ENCODE assay signal across 13 mouse cellular contexts in genomic region chr13:64050895-64051294, GRCm38 (mm10). TPM values are rescaled to one million over a fixed set of nuclear protein-coding genes. Genes with fewer than 3 reads are reported as not detected.
A peak's percentile ranks its signal among the peaks of the same experiment; 100 is the strongest.
DNase-seq lines count a peak whose midpoint lies in the region; ATAC-seq and TF ChIP-seq lines count a peak whose summit lies in the region.
"Had no signal": no experiment of that assay in that cellular context is flagged by ENCODE, and none has a peak within 500 bp of the region (broad histone marks: within the 10 kb centered on the region; RNA-seq: fewer than 3 reads in every experiment).

No protein-coding gene starts in this region.

- H3K4me3 ChIP-seq in forebrain, embryonic 14.5 days (ENCODE audit: low read depth, low read length): no peak overlapping the region
- no peak overlapping the region for H3K4me3 ChIP-seq in forebrain, embryonic 15.5 days
- H3K4me3 ChIP-seq in cortical plate, adult 2 months (ENCODE audit: insufficient read depth, low read length): no peak overlapping the region
- no peak overlapping the region for H3K4me3 ChIP-seq in stomach, postnatal 0 days (ENCODE audit: low read depth, low read length)
- H3K4me3 ChIP-seq: forebrain, embryonic 12.5 days had no signal

- no peaks in the 10 kb centered on the region for H3K27me3 ChIP-seq in forebrain, embryonic 14.5 days (replicated peaks; ENCODE audit: control insufficient read depth, insufficient read depth, low read length)
- no peaks in the 10 kb centered on the region for H3K27me3 ChIP-seq in forebrain, embryonic 15.5 days
- no peaks in the 10 kb centered on the region for H3K27me3 ChIP-seq in stomach, postnatal 0 days (ENCODE audit: control insufficient read depth, insufficient read depth, low read length)
- H3K27me3 ChIP-seq: forebrain, embryonic 12.5 days had no signal

- ATAC-seq in forebrain, embryonic 14.5 days: no peak
- ATAC-seq in forebrain, embryonic 15.5 days (replicated peaks): no peak
- no peak for ATAC-seq in stomach, postnatal 0 days (ENCODE audit: low FRiP score, low TSS enrichment)
- ATAC-seq in erythroid progenitor cell, adult 5-6 weeks (replicated peaks; ENCODE audit: low FRiP score, poor library complexity, severe bottlenecking): no peak
- ATAC-seq in activated CD4-positive, CD25-positive, alpha-beta regulatory T cell, adult 4 months: no peak

- TF ChIP-seq POLR2A in cortical plate, adult 2 months (IDR thresholded peaks at IDR 0.05; ENCODE audit: extremely low read depth, insufficient read depth, low read length): no peak

- no peak overlapping the region for H3K4me2 ChIP-seq in forebrain, embryonic 14.5 days (ENCODE audit: low read length)
- no peak overlapping the region for H3K4me2 ChIP-seq in forebrain, embryonic 15.5 days (replicated peaks)
- H3K4me2 ChIP-seq in stomach, postnatal 0 days (replicated peaks; ENCODE audit: low read depth): no peak overlapping the region
- H3K4me2 ChIP-seq: forebrain, embryonic 12.5 days; midbrain, embryonic 11.5 days had no signal

- WGBS in forebrain, embryonic 14.5 days: 65% methylated on average over 4 of the region's 4 CpGs
- 65% methylated on average over 4 of the region's 4 CpGs for WGBS in forebrain, embryonic 15.5 days
- WGBS in stomach, postnatal 0 days: 65% methylated on average over 4 of the region's 4 CpGs

- H3K9ac ChIP-seq in forebrain, embryonic 14.5 days (ENCODE audit: low read length): no peak overlapping the region
- H3K9ac ChIP-seq in forebrain, embryonic 15.5 days (replicated peaks): no peak overlapping the region
- H3K9ac ChIP-seq in stomach, postnatal 0 days (ENCODE audit: low read length): no peak overlapping the region
- H3K9ac ChIP-seq: forebrain, embryonic 12.5 days had no signal

- H3K4me1 ChIP-seq in forebrain, embryonic 14.5 days (ENCODE audit: control insufficient read depth, insufficient read depth, low read length): no peaks in the 10 kb centered on the region
- no peaks in the 10 kb centered on the region for H3K4me1 ChIP-seq in forebrain, embryonic 15.5 days
- H3K4me1 ChIP-seq in cortical plate, adult 2 months (ENCODE audit: control insufficient read depth, insufficient read depth, low read length): no peaks in the 10 kb centered on the region
- no peaks in the 10 kb centered on the region for H3K4me1 ChIP-seq in stomach, postnatal 0 days (replicated peaks; ENCODE audit: control insufficient read depth, insufficient read depth)
- H3K4me1 ChIP-seq: forebrain, embryonic 12.5 days had no signal

- H3K9me3 ChIP-seq in forebrain, embryonic 14.5 days (replicated peaks; ENCODE audit: control insufficient read depth, low read length): no peaks in the 10 kb centered on the region; the same call in 1 of the 2 replicates
- 0 out of 2 replicates have a peak, but pooled peaks cover 5% of the 10 kb centered on the region for H3K9me3 ChIP-seq in forebrain, embryonic 15.5 days
- H3K9me3 ChIP-seq in stomach, postnatal 0 days (ENCODE audit: control insufficient read depth, low read length): no peaks in the 10 kb centered on the region
- H3K9me3 ChIP-seq: forebrain, embryonic 12.5 days had no signal

- TF ChIP-seq CTCF in cortical plate, adult 2 months (IDR thresholded peaks at IDR 0.05; ENCODE audit: extremely low read depth, insufficient read depth, low read length): peak; percentile 30; the same call in 1 of the 2 replicates
- TF ChIP-seq CTCF in stomach, postnatal 0 days (IDR thresholded peaks at IDR 0.05; ENCODE audit: low read depth): peak; percentile 63

- DNase-seq in forebrain, embryonic 14.5 days (ENCODE audit: low spot score): peak; percentile 19
- DNase-seq in lung, postnatal 10 days: peak; percentile 30
- DNase-seq in lung, postnatal 14 days: no peak
- DNase-seq in stomach, postnatal 0 days (ENCODE audit: low spot score): peak; percentile 21
- DNase-seq: cerebellum, adult 18-20 months had no signal

- no peaks in the 10 kb centered on the region for H3K36me3 ChIP-seq in forebrain, embryonic 14.5 days (ENCODE audit: control insufficient read depth, insufficient read depth, low read length)
- H3K36me3 ChIP-seq in forebrain, embryonic 15.5 days: no peaks in the 10 kb centered on the region
- no peaks in the 10 kb centered on the region for H3K36me3 ChIP-seq in stomach, postnatal 0 days (ENCODE audit: control insufficient read depth, insufficient read depth, low read length)
- H3K36me3 ChIP-seq: forebrain, embryonic 12.5 days had no signal

- TF ChIP-seq EP300 in stomach, postnatal 0 days (optimal IDR thresholded peaks at IDR 0.05): no peak

- no peak overlapping the region for H3K27ac ChIP-seq in forebrain, embryonic 14.5 days (ENCODE audit: low read depth, low read length)
- H3K27ac ChIP-seq in forebrain, embryonic 15.5 days (replicated peaks): no peak overlapping the region
- no peak overlapping the region for H3K27ac ChIP-seq in cortical plate, adult 2 months (ENCODE audit: insufficient read depth, low read length)
- no peak overlapping the region for H3K27ac ChIP-seq in stomach, postnatal 0 days (replicated peaks)
- H3K27ac ChIP-seq: forebrain, embryonic 12.5 days had no signal

RNA-seq across cellular contexts. Expression of gene Hsd17b3, which starts 38.1 kb away (rescaled TPM):
- not detected in 2 replicates for polyA plus RNA-seq in forebrain, embryonic 14.5 days (2014; fragmentation: Nextera tagmentation; extraction: Ambion mirVana)
- polyA plus RNA-seq in forebrain, embryonic 15.5 days (2015; fragmentation: Nextera tagmentation; extraction: Ambion mirVana): not detected in 2 replicates
- polyA plus RNA-seq in cortical plate, adult 2 months (2012; rRNA removed): not detected in 2 replicates
- polyA plus RNA-seq in stomach, postnatal 0 days (2015; fragmentation: Nextera tagmentation; extraction: Ambion mirVana): not detected in 2 replicates
- not detected in 2 replicates for total RNA-seq in erythroid progenitor cell, adult 5-6 weeks (2015; ENCODE audit: low replicate concordance)
- total RNA-seq in erythroid progenitor cell, adult 5-6 weeks (2017; ENCODE audit: low replicate concordance): not detected in 2 replicates
- not detected for polyA plus RNA-seq in activated CD4-positive, CD25-positive, alpha-beta regulatory T cell, adult 4 months (2017; shearing (Covaris generic))
- total RNA-seq: layer of hippocampus, postnatal 10 days had no signal
- polyA plus RNA-seq: forebrain, embryonic 12.5 days; heart, embryonic 14.5 days; midbrain, embryonic 11.5 days had no signal
